ENCODE assay signal across 8 mouse cellular contexts in genomic region chr11:116219885-116220284, GRCm38 (mm10). TPM values are rescaled to one million over a fixed set of nuclear protein-coding genes. Genes with fewer than 3 reads are reported as not detected.
DNase-seq lines count a peak whose midpoint lies in the region; ATAC-seq and TF ChIP-seq lines count a peak whose summit lies in the region.

No protein-coding gene starts in this region.

- H3K79me2 ChIP-seq in myocyte (ENCODE audit: control insufficient read depth, insufficient read depth): no peaks in the 10 kb centered on the region

- 36% methylated on average over 4 of the region's 4 CpGs for WGBS in hindbrain, embryonic 14.5 days
- 22% methylated on average over 4 of the region's 4 CpGs for WGBS in hindbrain, embryonic 16.5 days
- WGBS in heart, embryonic 14.5 days: 16% methylated on average over 4 of the region's 4 CpGs

- no peaks in the 10 kb centered on the region for H3K4me1 ChIP-seq in hindbrain, embryonic 14.5 days (replicated peaks; ENCODE audit: control insufficient read depth, insufficient read depth, low read length)
- peaks cover 22% of the 10 kb centered on the region for H3K4me1 ChIP-seq in hindbrain, embryonic 16.5 days (ENCODE audit: control insufficient read depth, insufficient read depth, low read depth, low read length)
- H3K4me1 ChIP-seq in cortical plate, adult 2 months (ENCODE audit: control insufficient read depth, insufficient read depth, low read length): peaks cover 5% of the 10 kb centered on the region; the same call in 1 of the 2 replicates
- peaks cover 18 to 32% of the 10 kb centered on the region in 2 experiments for H3K4me1 ChIP-seq in heart, embryonic 14.5 days (ENCODE audit: control insufficient read depth in 2 of 2, insufficient read depth in 2 of 2, low read length in 2 of 2)

- DNase-seq in hindbrain, embryonic 14.5 days (ENCODE audit: low spot score): peak; percentile 62
- peak; percentile 58 for DNase-seq in MN1 (ENCODE audit: low spot score)
- DNase-seq in layer of hippocampus, postnatal 14 days (ENCODE audit: low spot score in 2 of 2): peak; percentile 41 to 49

- H3K27me3 ChIP-seq in hindbrain, embryonic 14.5 days (ENCODE audit: control insufficient read depth, insufficient read depth, low read length): peaks cover 43% of the 10 kb centered on the region
- H3K27me3 ChIP-seq in hindbrain, embryonic 16.5 days (replicated peaks; ENCODE audit: control insufficient read depth, insufficient read depth, low read length): peaks cover 30% of the 10 kb centered on the region
- H3K27me3 ChIP-seq in heart, embryonic 14.5 days (ENCODE audit: control insufficient read depth, insufficient read depth, low read length): peaks cover 40% of the 10 kb centered on the region
- H3K27me3 ChIP-seq in myocyte (ENCODE audit: control insufficient read depth, insufficient read depth, insufficient read length): no peaks in the 10 kb centered on the region

- H3K27ac ChIP-seq in hindbrain, embryonic 14.5 days: no peak overlapping the region
- no peak overlapping the region; the same call in 1 of the 2 replicates for H3K27ac ChIP-seq in hindbrain, embryonic 16.5 days (ENCODE audit: low read depth, low read length)
- H3K27ac ChIP-seq in cortical plate, adult 2 months (ENCODE audit: insufficient read depth, low read length): no peak overlapping the region
- H3K27ac ChIP-seq in heart, embryonic 14.5 days (replicated peaks in 1 of 2; ENCODE audit: control insufficient read depth in 1 of 2, insufficient read depth in 1 of 2, low read depth in 2 of 2, low read length in 2 of 2): peak overlapping the region; percentile 89 to 90; a peak in 3 of 4 replicates

- no peaks in the 10 kb centered on the region for H3K36me3 ChIP-seq in hindbrain, embryonic 14.5 days (replicated peaks; ENCODE audit: control insufficient read depth, insufficient read depth)
- no peaks in the 10 kb centered on the region for H3K36me3 ChIP-seq in hindbrain, embryonic 16.5 days (ENCODE audit: control insufficient read depth, insufficient read depth, low read length)
- H3K36me3 ChIP-seq in heart, embryonic 14.5 days (ENCODE audit: control insufficient read depth, insufficient read depth, low read length): no peaks in the 10 kb centered on the region
- no peaks in the 10 kb centered on the region for H3K36me3 ChIP-seq in myocyte (ENCODE audit: control insufficient read depth, insufficient read depth)

- no peak for ATAC-seq in hindbrain, embryonic 14.5 days (ENCODE audit: low FRiP score)
- ATAC-seq in hindbrain, embryonic 16.5 days: no peak
- no peak for ATAC-seq in heart, embryonic 14.5 days (ENCODE audit: insufficient number of reproducible peaks, insufficient read depth, low FRiP score, low read depth)
- no peak; the same call in 1 of the 2 replicates for ATAC-seq in erythroid progenitor cell, adult 5-6 weeks (replicated peaks; ENCODE audit: low FRiP score, poor library complexity, severe bottlenecking)

- peaks cover 7% of the 10 kb centered on the region; the same call in 1 of the 2 replicates for H3K9me3 ChIP-seq in hindbrain, embryonic 14.5 days (ENCODE audit: control insufficient read depth, low read length)
- H3K9me3 ChIP-seq in hindbrain, embryonic 16.5 days (ENCODE audit: control insufficient read depth, low read length): peaks cover 6% of the 10 kb centered on the region; the same call in 1 of the 2 replicates
- H3K9me3 ChIP-seq in heart, embryonic 14.5 days (ENCODE audit: control insufficient read depth, low read length): peaks cover 7% of the 10 kb centered on the region

- H3K9ac ChIP-seq in hindbrain, embryonic 14.5 days: no peak overlapping the region
- H3K9ac ChIP-seq in hindbrain, embryonic 16.5 days (ENCODE audit: low read depth, low read length): no peak overlapping the region
- no peak overlapping the region for H3K9ac ChIP-seq in heart, embryonic 14.5 days (ENCODE audit: low read length)

- peak; percentile 64 for TF ChIP-seq CTCF in cortical plate, adult 2 months (IDR thresholded peaks at IDR 0.05; ENCODE audit: extremely low read depth, insufficient read depth, low read length)

- H3K4me3 ChIP-seq in hindbrain, embryonic 14.5 days (replicated peaks; ENCODE audit: low read length): no peak overlapping the region
- no peak overlapping the region for H3K4me3 ChIP-seq in hindbrain, embryonic 16.5 days (ENCODE audit: low read length)
- no peak overlapping the region for H3K4me3 ChIP-seq in cortical plate, adult 2 months (ENCODE audit: insufficient read depth, low read length)
- H3K4me3 ChIP-seq in heart, embryonic 14.5 days (ENCODE audit: control insufficient read depth in 1 of 2, insufficient read depth in 1 of 2, low read depth in 1 of 2, low read length in 2 of 2): no peak overlapping the region
- no peak overlapping the region for H3K4me3 ChIP-seq in myocyte

- no peak overlapping the region for H3K4me2 ChIP-seq in hindbrain, embryonic 14.5 days (replicated peaks)
- H3K4me2 ChIP-seq in hindbrain, embryonic 16.5 days (ENCODE audit: low read length): no peak overlapping the region
- H3K4me2 ChIP-seq in heart, embryonic 14.5 days (ENCODE audit: low read length): no peak overlapping the region
- peak overlapping the region; percentile 60 for H3K4me2 ChIP-seq in myocyte (ENCODE audit: low read depth)

- TF ChIP-seq POLR2A in cortical plate, adult 2 months (IDR thresholded peaks at IDR 0.05; ENCODE audit: extremely low read depth, insufficient read depth, low read length): no peak
- TF ChIP-seq POLR2A in myocyte (IDR thresholded peaks at IDR 0.05; ENCODE audit: insufficient read length, low read depth): no peak

- no peak overlapping the region for H3ac ChIP-seq in myocyte (ENCODE audit: control insufficient read depth, insufficient read length)

TF ChIP-seq in myocyte, 11 proteins besides CTCF, POLR2A, EP300 and RAD21 (continues in another document):
- TF ChIP-seq MYOG (IDR thresholded peaks at IDR 0.05; ENCODE audit: control insufficient read depth in 1 of 3, insufficient read depth in 1 of 3, insufficient read length in 2 of 3, low read depth in 2 of 3): no peak
- no peak for TF ChIP-seq E2F4 (IDR thresholded peaks at IDR 0.05; ENCODE audit: insufficient read depth)
- no peak for TF ChIP-seq CEBPB (IDR thresholded peaks at IDR 0.05; ENCODE audit: insufficient read depth, poor library complexity, severe bottlenecking)

RNA-seq across cellular contexts. Expression of gene Evpl, which starts 18.0 kb away (rescaled TPM):
- polyA plus RNA-seq in hindbrain, embryonic 14.5 days (2014; fragmentation: Nextera tagmentation; extraction: Ambion mirVana): 0.62 and 0.64 TPM in 2 replicates
- 1.1 and 1.2 TPM in 2 replicates for polyA plus RNA-seq in hindbrain, embryonic 16.5 days (2015; fragmentation: Nextera tagmentation; extraction: Ambion mirVana)
- polyA plus RNA-seq in cortical plate, adult 2 months (2012; rRNA removed): 0.91 and 1.0 TPM in 2 replicates
- 0.58 and 0.63 TPM in 2 replicates for polyA plus RNA-seq in heart, embryonic 14.5 days (2014; fragmentation: Nextera tagmentation; extraction: Ambion mirVana)
- total RNA-seq in layer of hippocampus, postnatal 14 days (2021): under 1 TPM; 0.44 to 0.72 TPM
- polyA plus RNA-seq in myocyte (2012; fragmentation: generic; extraction: Trizol): 0.14 TPM
- not detected in 2 replicates for total RNA-seq in erythroid progenitor cell, adult 5-6 weeks (2015; ENCODE audit: low replicate concordance)
- total RNA-seq in erythroid progenitor cell, adult 5-6 weeks (2017; ENCODE audit: low replicate concordance): not detected in 2 replicates

RNA-seq across cellular contexts. Expression of gene Acox1, which starts 21.0 kb away (rescaled TPM):
- polyA plus RNA-seq in hindbrain, embryonic 14.5 days (2014; fragmentation: Nextera tagmentation; extraction: Ambion mirVana): 67.5 and 75.7 TPM in 2 replicates
- 67.8 and 73.1 TPM in 2 replicates for polyA plus RNA-seq in hindbrain, embryonic 16.5 days (2015; fragmentation: Nextera tagmentation; extraction: Ambion mirVana)
- polyA plus RNA-seq in cortical plate, adult 2 months (2012; rRNA removed): 128 and 136 TPM in 2 replicates
- polyA plus RNA-seq in heart, embryonic 14.5 days (2014; fragmentation: Nextera tagmentation; extraction: Ambion mirVana): 36.8 and 39.6 TPM in 2 replicates
- 100 to 1,000 TPM; 123 to 125 TPM for total RNA-seq in layer of hippocampus, postnatal 14 days (2021)
- 36.4 TPM for polyA plus RNA-seq in myocyte (2012; fragmentation: generic; extraction: Trizol)
- total RNA-seq in erythroid progenitor cell, adult 5-6 weeks (2015; ENCODE audit: low replicate concordance): 15.5 and 18.4 TPM in 2 replicates
- 6.4 and 20.5 TPM in 2 replicates for total RNA-seq in erythroid progenitor cell, adult 5-6 weeks (2017; ENCODE audit: low replicate concordance)

RNA-seq across cellular contexts. Expression of gene Ten1, which starts 21.2 kb away (rescaled TPM):
- polyA plus RNA-seq in hindbrain, embryonic 14.5 days (2014; fragmentation: Nextera tagmentation; extraction: Ambion mirVana): 80.7 and 88.0 TPM in 2 replicates
- polyA plus RNA-seq in hindbrain, embryonic 16.5 days (2015; fragmentation: Nextera tagmentation; extraction: Ambion mirVana): 92.1 and 106 TPM in 2 replicates
- polyA plus RNA-seq in cortical plate, adult 2 months (2012; rRNA removed): 55.5 and 56.1 TPM in 2 replicates
- polyA plus RNA-seq in heart, embryonic 14.5 days (2014; fragmentation: Nextera tagmentation; extraction: Ambion mirVana): 85.1 and 89.4 TPM in 2 replicates
- 10 to 100 TPM; 42.9 to 53.7 TPM for total RNA-seq in layer of hippocampus, postnatal 14 days (2021)
- polyA plus RNA-seq in myocyte (2012; fragmentation: generic; extraction: Trizol): 61.4 TPM
- total RNA-seq in erythroid progenitor cell, adult 5-6 weeks (2015; ENCODE audit: low replicate concordance): 11.2 and 19.3 TPM in 2 replicates
- 3.0 and 3.7 TPM in 2 replicates for total RNA-seq in erythroid progenitor cell, adult 5-6 weeks (2017; ENCODE audit: low replicate concordance)

RNA-seq across cellular contexts. Expression of gene Fbf1, which starts 51.9 kb away (rescaled TPM):
- 43.0 and 45.4 TPM in 2 replicates for polyA plus RNA-seq in hindbrain, embryonic 14.5 days (2014; fragmentation: Nextera tagmentation; extraction: Ambion mirVana)
- polyA plus RNA-seq in hindbrain, embryonic 16.5 days (2015; fragmentation: Nextera tagmentation; extraction: Ambion mirVana): 49.5 and 55.5 TPM in 2 replicates
- 103 and 109 TPM in 2 replicates for polyA plus RNA-seq in cortical plate, adult 2 months (2012; rRNA removed)
- 13.6 and 14.9 TPM in 2 replicates for polyA plus RNA-seq in heart, embryonic 14.5 days (2014; fragmentation: Nextera tagmentation; extraction: Ambion mirVana)
- total RNA-seq in layer of hippocampus, postnatal 14 days (2021): 100 to 1,000 TPM in 1 of 2 experiments, 10 to 100 TPM in 1; 87.9 to 102 TPM
- polyA plus RNA-seq in myocyte (2012; fragmentation: generic; extraction: Trizol): 41.7 TPM
- total RNA-seq in erythroid progenitor cell, adult 5-6 weeks (2015; ENCODE audit: low replicate concordance): 13.3 and 32.7 TPM in 2 replicates
- total RNA-seq in erythroid progenitor cell, adult 5-6 weeks (2017; ENCODE audit: low replicate concordance): 12.3 and 27.5 TPM in 2 replicates

RNA-seq across cellular contexts. Expression of gene Srp68, which starts 54.1 kb away (rescaled TPM):
- polyA plus RNA-seq in hindbrain, embryonic 14.5 days (2014; fragmentation: Nextera tagmentation; extraction: Ambion mirVana): 52.0 and 54.0 TPM in 2 replicates
- 61.8 and 62.4 TPM in 2 replicates for polyA plus RNA-seq in hindbrain, embryonic 16.5 days (2015; fragmentation: Nextera tagmentation; extraction: Ambion mirVana)
- 63.4 TPM in 2 replicates for polyA plus RNA-seq in cortical plate, adult 2 months (2012; rRNA removed)
- polyA plus RNA-seq in heart, embryonic 14.5 days (2014; fragmentation: Nextera tagmentation; extraction: Ambion mirVana): 55.5 and 57.7 TPM in 2 replicates
- total RNA-seq in layer of hippocampus, postnatal 14 days (2021): 10 to 100 TPM; 52.0 to 55.7 TPM
- polyA plus RNA-seq in myocyte (2012; fragmentation: generic; extraction: Trizol): 83.0 TPM
- total RNA-seq in erythroid progenitor cell, adult 5-6 weeks (2015; ENCODE audit: low replicate concordance): 13.7 and 18.9 TPM in 2 replicates
- total RNA-seq in erythroid progenitor cell, adult 5-6 weeks (2017; ENCODE audit: low replicate concordance): 18.2 and 21.3 TPM in 2 replicates

Comparison
In these comparisons a context has a peak if more than half of its experiments do, and no peak if none do; other contexts are left out.
1. H3K27ac ChIP-seq: peak in heart, embryonic 14.5 days (2 of 2); none in hindbrain, embryonic 14.5 days (single experiment), hindbrain, embryonic 16.5 days (single experiment) and cortical plate, adult 2 months (single experiment).
2. Peak in every context shown above with its lines, with median percentiles within 50 percentile points of each other: DNase-seq.